Mouse (Mus musculus): Measurements from ENCODE around the gene Mrnip. TPM values are rescaled to one million over a fixed set of nuclear protein-coding genes. Genes with fewer than 3 reads are reported as not detected.
A peak's percentile ranks its signal among the peaks of the same experiment; 100 is the strongest.

The Mrnip gene
- total RNA-seq, 1 experiment, result 13.0 TPM

DNA sequence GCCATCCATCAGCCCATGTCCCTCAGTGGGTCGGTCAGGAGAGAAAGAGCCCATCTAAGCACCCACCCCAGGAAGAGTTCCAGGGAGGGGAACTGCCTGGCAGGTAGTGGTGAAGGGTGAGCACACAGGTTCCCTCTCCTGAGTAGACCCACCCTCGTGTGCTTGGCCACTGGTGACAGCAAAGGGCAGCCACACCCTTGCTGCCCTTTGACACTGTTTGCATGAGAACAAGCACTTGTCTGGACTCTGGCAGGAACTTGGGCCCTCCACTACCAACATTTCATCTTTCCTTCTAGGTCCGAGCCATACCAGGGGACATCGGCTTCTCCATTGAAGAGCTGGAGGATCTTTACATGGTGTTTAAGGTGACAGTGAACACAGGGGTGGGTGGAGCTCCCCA is 14.9 kb upstream of the Mrnip start:
- no peak for TF ChIP-seq CHD2 (IDR thresholded peaks at IDR 0.05; ENCODE audit: low read depth, low read length)
- no peak for TF ChIP-seq ZNF384 (IDR thresholded peaks at IDR 0.05; ENCODE audit: low read depth, low read length)
- no peak for TF ChIP-seq MAFK (IDR thresholded peaks at IDR 0.05; ENCODE audit: insufficient read depth, low read depth, low read length)
- TF ChIP-seq ZC3H11A (IDR thresholded peaks at IDR 0.05; ENCODE audit: borderline replicate concordance, low read depth, low read length), result no peak
- no peak for TF ChIP-seq HCFC1 (IDR thresholded peaks at IDR 0.05; ENCODE audit: borderline replicate concordance, insufficient read depth, low read length)
- DNase-seq (ENCODE audit: low read depth, low spot score), result no peak
- Histone ChIP-seq H3K4me3 (ENCODE audit: insufficient read depth in 1 of 2, low read depth in 1 of 2, low read length in 2 of 2, poor library complexity in 1 of 2, severe bottlenecking in 1 of 2) (no peak overlapping the region), H3K4me1 (ENCODE audit: control insufficient read depth in 2 of 2, insufficient read depth in 2 of 2, low read length in 2 of 2, poor library complexity in 1 of 2) (no peaks in the 10 kb centered on the region), H3K27ac (ENCODE audit: insufficient read depth, low read depth, low read length, poor library complexity, severe bottlenecking) (no peak overlapping the region), H3K36me3 (ENCODE audit: control insufficient read depth, insufficient read depth, low read length, poor library complexity, severe bottlenecking) (peaks cover 12% of the 10 kb centered on the region; the same call in 1 of the 2 replicates), H3K9ac (ENCODE audit: insufficient read depth, low read depth, low read length, poor library complexity, severe bottlenecking) (no peak overlapping the region), H3K9me3 (ENCODE audit: control insufficient read depth, insufficient read depth, low read depth, low read length) (no peaks in the 10 kb centered on the region)
- in situ Hi-C loops (cut with MboI; ENCODE audit: low sequenced_read_pairs in 2 of 2, unreplicated experiment in 2 of 2), result no loop called here

DNA sequence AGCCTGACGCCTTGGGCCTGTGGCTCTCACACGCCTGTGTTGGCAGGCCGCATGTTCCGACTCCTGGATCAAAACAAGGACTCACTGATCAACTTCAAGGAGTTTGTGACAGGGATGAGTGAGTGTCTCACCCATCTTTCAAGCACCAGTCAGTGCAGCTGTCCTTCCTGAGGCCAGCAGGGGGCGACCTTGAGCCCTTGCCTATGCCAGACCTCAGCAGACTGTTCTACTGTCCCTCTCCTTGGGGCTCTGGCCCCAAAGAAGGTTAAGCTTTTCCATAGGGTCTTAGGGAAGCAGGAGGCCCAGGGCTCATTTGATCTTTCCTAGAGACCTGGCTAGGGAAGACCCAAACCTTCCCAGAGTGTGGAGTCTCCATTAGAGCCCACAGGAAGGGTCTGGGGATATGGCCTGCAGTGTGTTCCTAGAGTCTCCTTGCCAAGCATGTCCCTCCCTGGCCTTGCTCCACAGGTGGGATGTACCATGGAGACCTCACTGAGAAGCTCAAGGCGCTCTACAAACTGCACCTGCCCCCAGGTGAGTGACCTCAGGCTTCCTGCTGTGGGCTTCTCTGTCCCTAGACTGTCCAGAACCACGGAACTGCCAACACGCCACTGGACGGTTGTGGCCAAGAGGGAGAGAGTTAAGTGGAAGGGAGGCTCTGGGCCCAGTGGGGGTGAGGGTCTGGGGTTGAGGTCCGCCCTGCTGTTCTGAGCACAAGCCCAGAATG is 12.5 kb upstream of the Mrnip start:
- Histone ChIP-seq H3K4me3 (ENCODE audit: insufficient read depth in 1 of 2, low read depth in 1 of 2, low read length in 2 of 2, poor library complexity in 1 of 2, severe bottlenecking in 1 of 2) (no peak overlapping the region), H3K9me3 (ENCODE audit: control insufficient read depth, insufficient read depth, low read depth, low read length) (no peaks in the 10 kb centered on the region), H3K36me3 (ENCODE audit: control insufficient read depth, insufficient read depth, low read length, poor library complexity, severe bottlenecking) (peaks cover 7% of the 10 kb centered on the region; the same call in 1 of the 2 replicates), H3K9ac (ENCODE audit: insufficient read depth, low read depth, low read length, poor library complexity, severe bottlenecking) (no peak overlapping the region), H3K4me1 (ENCODE audit: control insufficient read depth in 2 of 2, insufficient read depth in 2 of 2, low read length in 2 of 2, poor library complexity in 1 of 2) (no peaks in the 10 kb centered on the region), H3K27ac (ENCODE audit: insufficient read depth, low read depth, low read length, poor library complexity, severe bottlenecking) (no peak overlapping the region)
- DNase-seq (ENCODE audit: low read depth, low spot score), result peak; percentile 58
- in situ Hi-C loops (cut with MboI; ENCODE audit: low sequenced_read_pairs in 2 of 2, unreplicated experiment in 2 of 2), result no loop called here
- TF ChIP-seq ZC3H11A (IDR thresholded peaks at IDR 0.05; ENCODE audit: borderline replicate concordance, low read depth, low read length) (peak; percentile 6; the same call in 1 of the 2 replicates), CHD2 (IDR thresholded peaks at IDR 0.05; ENCODE audit: low read depth, low read length) (no peak), MAFK (IDR thresholded peaks at IDR 0.05; ENCODE audit: insufficient read depth, low read depth, low read length) (no peak), HCFC1 (IDR thresholded peaks at IDR 0.05; ENCODE audit: borderline replicate concordance, insufficient read depth, low read length) (no peak), ZNF384 (IDR thresholded peaks at IDR 0.05; ENCODE audit: low read depth, low read length) (no peak)

DNA sequence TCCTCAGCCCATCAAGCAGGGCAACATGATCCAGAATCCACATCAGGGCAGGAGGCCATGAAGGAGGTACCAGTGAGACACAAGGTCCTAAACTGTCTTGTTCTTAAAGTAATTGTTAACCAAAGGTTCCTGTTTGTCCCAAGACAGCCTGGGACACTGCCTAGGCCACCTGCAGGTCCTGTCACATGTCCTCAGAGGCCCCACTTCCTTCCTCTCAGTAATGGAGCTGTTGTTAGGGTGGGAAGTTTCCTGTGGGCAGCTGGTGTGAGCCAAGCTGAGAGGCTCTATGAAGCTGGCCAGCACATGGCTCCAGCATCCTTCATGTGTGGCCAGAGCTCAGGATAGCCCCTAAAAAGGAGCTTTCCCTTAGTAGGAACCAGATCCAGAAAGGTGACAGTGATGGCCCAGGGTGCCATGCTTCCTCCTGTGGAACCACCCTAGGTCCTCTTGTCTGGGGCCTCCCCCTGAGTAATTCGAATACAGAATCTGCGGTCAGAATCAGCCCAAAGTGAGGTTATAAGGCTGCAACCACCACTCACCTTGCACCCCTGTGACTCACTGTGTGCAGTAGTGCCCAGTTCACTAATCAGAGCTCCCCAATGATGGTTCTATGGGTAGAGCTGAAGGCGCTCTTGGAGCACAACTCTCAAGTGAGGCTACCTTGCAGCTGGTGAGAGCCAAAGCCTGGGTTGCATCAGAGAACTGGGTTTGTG is 11.8 kb upstream of the Mrnip start:
- Histone ChIP-seq H3K9me3 (ENCODE audit: control insufficient read depth, insufficient read depth, low read depth, low read length) (no peaks in the 10 kb centered on the region), H3K27ac (ENCODE audit: insufficient read depth, low read depth, low read length, poor library complexity, severe bottlenecking) (no peak overlapping the region), H3K36me3 (ENCODE audit: control insufficient read depth, insufficient read depth, low read length, poor library complexity, severe bottlenecking) (peaks cover 2% of the 10 kb centered on the region; the same call in 1 of the 2 replicates), H3K9ac (ENCODE audit: insufficient read depth, low read depth, low read length, poor library complexity, severe bottlenecking) (no peak overlapping the region), H3K4me3 (ENCODE audit: insufficient read depth in 1 of 2, low read depth in 1 of 2, low read length in 2 of 2, poor library complexity in 1 of 2, severe bottlenecking in 1 of 2) (no peak overlapping the region), H3K4me1 (ENCODE audit: control insufficient read depth in 2 of 2, insufficient read depth in 2 of 2, low read length in 2 of 2, poor library complexity in 1 of 2) (no peaks in the 10 kb centered on the region)
- DNase-seq (ENCODE audit: low read depth, low spot score), result no peak
- in situ Hi-C loops (cut with MboI; ENCODE audit: low sequenced_read_pairs in 2 of 2, unreplicated experiment in 2 of 2), result no loop called here
- TF ChIP-seq ZNF384 (IDR thresholded peaks at IDR 0.05; ENCODE audit: low read depth, low read length) (no peak), MAFK (IDR thresholded peaks at IDR 0.05; ENCODE audit: insufficient read depth, low read depth, low read length) (no peak), HCFC1 (IDR thresholded peaks at IDR 0.05; ENCODE audit: borderline replicate concordance, insufficient read depth, low read length) (no peak), CHD2 (IDR thresholded peaks at IDR 0.05; ENCODE audit: low read depth, low read length) (no peak), ZC3H11A (IDR thresholded peaks at IDR 0.05; ENCODE audit: borderline replicate concordance, low read depth, low read length) (no peak)

DNA sequence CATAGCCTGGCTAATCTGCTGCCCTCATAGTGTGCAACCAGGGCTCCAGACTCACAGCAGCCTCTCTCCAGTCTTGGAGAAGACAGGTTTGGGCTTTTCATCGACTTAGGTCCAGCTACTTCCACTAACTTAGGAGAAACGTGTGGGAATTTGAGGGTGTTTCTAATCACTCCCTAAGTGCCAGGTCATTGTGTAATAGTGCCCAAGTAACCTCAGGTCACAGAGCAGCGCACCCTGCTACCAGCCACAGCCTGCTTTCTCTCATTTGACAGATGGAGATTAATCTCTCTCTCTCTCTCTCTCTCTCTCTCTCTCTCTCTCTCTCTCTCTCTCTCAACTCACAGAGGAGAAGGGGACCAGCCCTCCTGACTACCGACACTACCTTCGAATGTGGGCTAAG is 5.9 kb upstream of the Mrnip start:
- Histone ChIP-seq H3K9me3 (ENCODE audit: control insufficient read depth, insufficient read depth, low read depth, low read length) (no peaks in the 10 kb centered on the region), H3K27ac (ENCODE audit: insufficient read depth, low read depth, low read length, poor library complexity, severe bottlenecking) (no peak overlapping the region; the same call in 1 of the 2 replicates), H3K36me3 (ENCODE audit: control insufficient read depth, insufficient read depth, low read length, poor library complexity, severe bottlenecking) (peaks cover 6% of the 10 kb centered on the region; the same call in 1 of the 2 replicates), H3K9ac (ENCODE audit: insufficient read depth, low read depth, low read length, poor library complexity, severe bottlenecking) (no peak overlapping the region), H3K4me3 (ENCODE audit: insufficient read depth in 1 of 2, low read depth in 1 of 2, low read length in 2 of 2, poor library complexity in 1 of 2, severe bottlenecking in 1 of 2) (no peak overlapping the region), H3K4me1 (ENCODE audit: control insufficient read depth in 2 of 2, insufficient read depth in 2 of 2, low read length in 2 of 2, poor library complexity in 1 of 2) (peaks cover 0 to 4% of the 10 kb centered on the region in 2 experiments; a peak in 1 of 4 replicates)
- in situ Hi-C loops (cut with MboI; ENCODE audit: low sequenced_read_pairs in 2 of 2, unreplicated experiment in 2 of 2), result no loop called here
- TF ChIP-seq HCFC1 (IDR thresholded peaks at IDR 0.05; ENCODE audit: borderline replicate concordance, insufficient read depth, low read length), result no peak
- no peak for TF ChIP-seq ZNF384 (IDR thresholded peaks at IDR 0.05; ENCODE audit: low read depth, low read length)
- no peak for TF ChIP-seq ZC3H11A (IDR thresholded peaks at IDR 0.05; ENCODE audit: borderline replicate concordance, low read depth, low read length)
- no peak for TF ChIP-seq MAFK (IDR thresholded peaks at IDR 0.05; ENCODE audit: insufficient read depth, low read depth, low read length)
- no peak for TF ChIP-seq CHD2 (IDR thresholded peaks at IDR 0.05; ENCODE audit: low read depth, low read length)
- DNase-seq (ENCODE audit: low read depth, low spot score), result no peak
